ENCODE assay signal across 12 mouse cellular contexts in genomic region chr15:74218012-74218411, GRCm38 (mm10).
DNase-seq lines count a peak whose midpoint lies in the region; ATAC-seq and TF ChIP-seq lines count a peak whose summit lies in the region.
"Had no signal": no experiment of that assay in that cellular context is flagged by ENCODE, and none has a peak within 500 bp of the region (broad histone marks: within the 10 kb centered on the region; RNA-seq: fewer than 3 reads in every experiment).

No protein-coding gene starts in this region.

- H3K9ac ChIP-seq in liver, embryonic 14.5 days (replicated peaks), result no peak overlapping the region
- H3K9ac ChIP-seq in liver, embryonic 11.5 days (ENCODE audit: low read depth, low read length), result no peak overlapping the region
- H3K9ac ChIP-seq in midbrain, embryonic 11.5 days (ENCODE audit: low read length), result no peak overlapping the region

- no peaks in the 10 kb centered on the region for H3K36me3 ChIP-seq in liver, embryonic 14.5 days (replicated peaks; ENCODE audit: control insufficient read depth, insufficient read depth, low read depth)
- no peaks in the 10 kb centered on the region for H3K36me3 ChIP-seq in liver, embryonic 11.5 days (ENCODE audit: control insufficient read depth, insufficient read depth, low read length)
- no peaks in the 10 kb centered on the region for H3K36me3 ChIP-seq in midbrain, embryonic 11.5 days (ENCODE audit: control insufficient read depth, insufficient read depth, low read length)

- TF ChIP-seq EP300 in liver, embryonic 14.5 days (IDR thresholded peaks at IDR 0.05; ENCODE audit: low read depth), result no peak

- WGBS in liver, embryonic 14.5 days (ENCODE audit: insufficient replicate concordance), result 27% methylated on average over 5 of the region's 5 CpGs
- WGBS in liver, embryonic 11.5 days, result 39% methylated on average over 5 of the region's 5 CpGs
- 10% methylated on average over 5 of the region's 5 CpGs for WGBS in midbrain, embryonic 11.5 days

- ATAC-seq in liver, embryonic 14.5 days (ENCODE audit: insufficient read depth), result no peak
- no peak for ATAC-seq in liver, embryonic 11.5 days (replicated peaks; ENCODE audit: low FRiP score)
- peak; percentile 78 for ATAC-seq in midbrain, embryonic 11.5 days (ENCODE audit: low FRiP score)
- no peak for ATAC-seq in erythroid progenitor cell, adult 5-6 weeks (replicated peaks; ENCODE audit: low FRiP score, poor library complexity, severe bottlenecking)

- no peak overlapping the region for H3K4me3 ChIP-seq in liver, embryonic 14.5 days (ENCODE audit: insufficient read depth in 1 of 2, low read depth in 2 of 2, low read length in 2 of 2)
- no peak overlapping the region for H3K4me3 ChIP-seq in liver, embryonic 11.5 days (ENCODE audit: low read depth, low read length)
- H3K4me3 ChIP-seq in midbrain, embryonic 11.5 days (ENCODE audit: low read depth, low read length), result no peak overlapping the region

- no peaks in the 10 kb centered on the region for H3K27me3 ChIP-seq in liver, embryonic 14.5 days (ENCODE audit: control insufficient read depth, insufficient read depth, low read length)
- H3K27me3 ChIP-seq in liver, embryonic 11.5 days (replicated peaks; ENCODE audit: control insufficient read depth, insufficient read depth, low read length), result no peaks in the 10 kb centered on the region
- H3K27me3 ChIP-seq in midbrain, embryonic 11.5 days (ENCODE audit: control insufficient read depth, insufficient read depth, low read length), result no peaks in the 10 kb centered on the region

- H3K4me1 ChIP-seq in liver, embryonic 14.5 days (replicated peaks; ENCODE audit: control insufficient read depth in 2 of 2, insufficient read depth in 2 of 2, low read length in 1 of 2), result no peaks in the 10 kb centered on the region
- no peaks in the 10 kb centered on the region for H3K4me1 ChIP-seq in liver, embryonic 11.5 days (replicated peaks; ENCODE audit: control insufficient read depth, insufficient read depth, low read length)
- peaks cover 22% of the 10 kb centered on the region for H3K4me1 ChIP-seq in midbrain, embryonic 11.5 days (ENCODE audit: control insufficient read depth, insufficient read depth, low read length)

- peak; percentile 45 for DNase-seq in embryo, embryonic 10 days (ENCODE audit: low spot score)
- DNase-seq in embryo, embryonic 9.5 days (ENCODE audit: extremely low spot score), result no peak
- no peak for DNase-seq in liver, embryonic 14.5 days (ENCODE audit: low read depth in 3 of 3, low spot score in 3 of 3)
- DNase-seq in liver, embryonic 11.5 days (ENCODE audit: low spot score), result no peak
- DNase-seq in midbrain, embryonic 11.5 days (ENCODE audit: low spot score, missing footprints), result peak; percentile 88
- no peak for DNase-seq in heart, adult 8-10 months (ENCODE audit: low spot score)
- DNase-seq in kidney, adult 8-10 months, result no peak
- DNase-seq: cerebellum, postnatal 25 days; layer of hippocampus, postnatal 36 days; liver; lung, postnatal 14 days had no signal

- peak; percentile 35; the same call in 1 of the 2 replicates for TF ChIP-seq CTCF in liver, embryonic 14.5 days (IDR thresholded peaks at IDR 0.05; ENCODE audit: low read depth)

- no peak overlapping the region for H3K4me2 ChIP-seq in liver, embryonic 14.5 days (ENCODE audit: low read depth)
- H3K4me2 ChIP-seq in liver, embryonic 11.5 days, result no peak overlapping the region
- no peak overlapping the region for H3K4me2 ChIP-seq in midbrain, embryonic 11.5 days

- H3K27ac ChIP-seq in liver, embryonic 14.5 days, result no peak overlapping the region
- no peak overlapping the region for H3K27ac ChIP-seq in liver, embryonic 11.5 days (ENCODE audit: low read depth, low read length)
- H3K27ac ChIP-seq in midbrain, embryonic 11.5 days (ENCODE audit: low read depth, low read length), result no peak overlapping the region; the same call in 1 of the 2 replicates

- H3K9me3 ChIP-seq in liver, embryonic 14.5 days (ENCODE audit: control insufficient read depth, low read length), result no peaks in the 10 kb centered on the region
- no peaks in the 10 kb centered on the region for H3K9me3 ChIP-seq in liver, embryonic 11.5 days (ENCODE audit: control insufficient read depth, low read length)
- H3K9me3 ChIP-seq in midbrain, embryonic 11.5 days (ENCODE audit: control insufficient read depth, low read length), result no peaks in the 10 kb centered on the region

Comparison
In these comparisons a context has a peak if more than half of its experiments do, and no peak if none do; other contexts are left out.
1. DNase-seq: peak in embryo, embryonic 10 days (single experiment) and midbrain, embryonic 11.5 days (single experiment); none in embryo, embryonic 9.5 days (single experiment), liver, embryonic 14.5 days (0 of 3), liver, embryonic 11.5 days (single experiment), heart, adult 8-10 months (single experiment) and kidney, adult 8-10 months (0 of 2).